ENCODE assay signal across 9 mouse cellular contexts in genomic region chr16:26447594-26447993, GRCm38 (mm10). TPM values are rescaled to one million over a fixed set of nuclear protein-coding genes. Genes with fewer than 3 reads are reported as not detected.
DNase-seq lines count a peak whose midpoint lies in the region; ATAC-seq lines count a peak whose summit lies in the region.
"Had no signal": no experiment of that assay in that cellular context is flagged by ENCODE, and none has a peak within 500 bp of the region (broad histone marks: within the 10 kb centered on the region; RNA-seq: fewer than 3 reads in every experiment).

No protein-coding gene starts in this region.

- peak; percentile 81 for DNase-seq in adipocyte (ENCODE audit: low spot score)
- peak; percentile 22 to 49 for DNase-seq in frontal cortex, postnatal 36 days (ENCODE audit: low spot score in 2 of 2)
- DNase-seq in kidney, postnatal 4 days = peak; percentile 20 to 37
- peak; percentile 2 to 22 for DNase-seq in right cerebral cortex, postnatal 36 days (ENCODE audit: low spot score in 2 of 2)

- H3K9ac ChIP-seq in liver, embryonic 16.5 days (ENCODE audit: low read depth, low read length) = no peak overlapping the region
- no peak overlapping the region for H3K9ac ChIP-seq in liver, embryonic 12.5 days
- H3K9ac ChIP-seq: embryonic facial prominence, embryonic 15.5 days; midbrain, embryonic 12.5 days had no signal

- 0 out of 2 replicates have a peak, but pooled peaks have one; percentile 21 for ATAC-seq in liver, embryonic 16.5 days (ENCODE audit: low read depth)
- ATAC-seq in liver, embryonic 12.5 days = no peak
- ATAC-seq in activated CD4-positive, CD25-positive, alpha-beta regulatory T cell, adult 4 months = no peak

- no peak overlapping the region for H3K4me2 ChIP-seq in liver, embryonic 16.5 days (ENCODE audit: low read depth, low read length)
- no peak overlapping the region for H3K4me2 ChIP-seq in liver, embryonic 12.5 days
- H3K4me2 ChIP-seq: embryonic facial prominence, embryonic 15.5 days; midbrain, embryonic 12.5 days had no signal

- H3K4me1 ChIP-seq in liver, embryonic 16.5 days (ENCODE audit: control insufficient read depth, low read depth, low read length) = no peaks in the 10 kb centered on the region
- no peaks in the 10 kb centered on the region for H3K4me1 ChIP-seq in liver, embryonic 12.5 days
- H3K4me1 ChIP-seq: embryonic facial prominence, embryonic 15.5 days; midbrain, embryonic 12.5 days had no signal

- H3K36me3 ChIP-seq in liver, embryonic 16.5 days (ENCODE audit: control insufficient read depth, insufficient read depth) = no peaks in the 10 kb centered on the region
- H3K36me3 ChIP-seq in liver, embryonic 12.5 days = no peaks in the 10 kb centered on the region
- H3K36me3 ChIP-seq: embryonic facial prominence, embryonic 15.5 days; midbrain, embryonic 12.5 days had no signal

- H3K27ac ChIP-seq in liver, embryonic 16.5 days (ENCODE audit: low read length) = no peak overlapping the region
- no peak overlapping the region for H3K27ac ChIP-seq in liver, embryonic 12.5 days
- H3K27ac ChIP-seq: embryonic facial prominence, embryonic 15.5 days; midbrain, embryonic 12.5 days had no signal

- 52% methylated on average over 2 of the region's 2 CpGs for WGBS in liver, embryonic 16.5 days (ENCODE audit: insufficient replicate concordance)
- WGBS in liver, embryonic 12.5 days (ENCODE audit: insufficient replicate concordance) = 42% methylated on average over 2 of the region's 2 CpGs

- H3K9me3 ChIP-seq in liver, embryonic 16.5 days (replicated peaks; ENCODE audit: control insufficient read depth, low read length) = no peaks in the 10 kb centered on the region
- H3K9me3 ChIP-seq in liver, embryonic 12.5 days (replicated peaks) = no peaks in the 10 kb centered on the region
- H3K9me3 ChIP-seq: embryonic facial prominence, embryonic 15.5 days; midbrain, embryonic 12.5 days had no signal

- H3K4me3 ChIP-seq in liver, embryonic 16.5 days (ENCODE audit: low read depth, low read length) = no peak overlapping the region
- H3K4me3 ChIP-seq in liver, embryonic 12.5 days = no peak overlapping the region
- H3K4me3 ChIP-seq: embryonic facial prominence, embryonic 15.5 days; midbrain, embryonic 12.5 days had no signal

- H3K27me3 ChIP-seq in liver, embryonic 16.5 days (ENCODE audit: control insufficient read depth, insufficient read depth, low read depth, low read length) = no peaks in the 10 kb centered on the region
- H3K27me3 ChIP-seq in liver, embryonic 12.5 days (replicated peaks) = no peaks in the 10 kb centered on the region
- H3K27me3 ChIP-seq: embryonic facial prominence, embryonic 15.5 days; midbrain, embryonic 12.5 days had no signal

RNA-seq across cellular contexts. Expression of gene Cldn16, which starts 15.3 kb away (rescaled TPM):
- polyA plus RNA-seq in liver, embryonic 16.5 days (2015; fragmentation: Nextera tagmentation; extraction: Ambion mirVana) = not detected in 2 replicates
- polyA plus RNA-seq in liver, embryonic 12.5 days (2016; fragmentation: Nextera tagmentation; extraction: Ambion mirVana) = not detected in 2 replicates
- polyA plus RNA-seq in activated CD4-positive, CD25-positive, alpha-beta regulatory T cell, adult 4 months (2017; shearing (Covaris generic)) = not detected
- polyA plus RNA-seq: embryonic facial prominence, embryonic 15.5 days; midbrain, embryonic 12.5 days had no signal

Comparison
In these comparisons a context has a peak if more than half of its experiments do, and no peak if none do; other contexts are left out.
1. DNase-seq: peak in every context shown above with its lines; median percentile 81 in adipocyte; 36 in frontal cortex, postnatal 36 days; 28 in kidney, postnatal 4 days; 12 in right cerebral cortex, postnatal 36 days.